9 mouse cellular contexts compared by ENCODE assay signal in genomic region chr17:80048230-80048629, GRCm38 (mm10). TPM values are rescaled to one million over a fixed set of nuclear protein-coding genes. Genes with fewer than 3 reads are reported as not detected.
A peak's percentile ranks its signal among the peaks of the same experiment; 100 is the strongest.
DNase-seq lines count a peak whose midpoint lies in the region; ATAC-seq and TF ChIP-seq lines count a peak whose summit lies in the region.
"Had no signal": no experiment of that assay in that cellular context is flagged by ENCODE, and none has a peak within 500 bp of the region (broad histone marks: within the 10 kb centered on the region; RNA-seq: fewer than 3 reads in every experiment).

No protein-coding gene starts in this region.

- no peak overlapping the region for H3K4me3 ChIP-seq in intestine, postnatal 0 days (ENCODE audit: low read depth, low read length)
- H3K4me3 ChIP-seq: limb, embryonic 15.5 days had no signal

- peaks cover 30% of the 10 kb centered on the region for H3K36me3 ChIP-seq in intestine, postnatal 0 days (ENCODE audit: control insufficient read depth, insufficient read depth)

- no peak overlapping the region for H3K27ac ChIP-seq in intestine, postnatal 0 days (ENCODE audit: low read depth, low read length)
- H3K27ac ChIP-seq: limb, embryonic 15.5 days had no signal

- no peak overlapping the region for H3K9ac ChIP-seq in intestine, postnatal 0 days (ENCODE audit: low read depth, low read length)
- H3K9ac ChIP-seq: limb, embryonic 15.5 days had no signal

- intact Hi-C loops in heart, postnatal 25 days (cut with DNase I) = loop anchor here (1.0 kb wide), 1 partner anchor 132 kb away; no protein-coding TSS in a partner anchor

- no peak overlapping the region for H3K4me2 ChIP-seq in intestine, postnatal 0 days (replicated peaks; ENCODE audit: low read depth)
- H3K4me2 ChIP-seq: limb, embryonic 15.5 days had no signal

- peak; percentile 77 for TF ChIP-seq CTCF in intestine, postnatal 0 days (IDR thresholded peaks at IDR 0.05; ENCODE audit: low read depth)

- peak; percentile 77 for DNase-seq in heart, adult 8-10 months (ENCODE audit: low spot score)
- DNase-seq in heart, postnatal 25 days (ENCODE audit: low spot score) = no peak
- peak; percentile 89 for DNase-seq in CD4-positive, CD25-positive, alpha-beta regulatory T cell, adult 2 months (ENCODE audit: low read depth, low spot score)
- DNase-seq in adrenal gland, postnatal 14 days = peak; percentile 77
- DNase-seq in embryo, embryonic 11.5 days (ENCODE audit: low read depth, low spot score) = peak; percentile 48
- DNase-seq in lung, postnatal 10 days = peak; percentile 84
- peak; percentile 62 for DNase-seq in telencephalon, adult 2 months (ENCODE audit: low read depth, low spot score)

- no peaks in the 10 kb centered on the region for H3K9me3 ChIP-seq in intestine, postnatal 0 days (ENCODE audit: control insufficient read depth)
- H3K9me3 ChIP-seq: limb, embryonic 15.5 days had no signal

- H3K27me3 ChIP-seq in intestine, postnatal 0 days (replicated peaks; ENCODE audit: control insufficient read depth, insufficient read depth, low read length) = no peaks in the 10 kb centered on the region
- H3K27me3 ChIP-seq: limb, embryonic 15.5 days had no signal

- no peak for ATAC-seq in intestine, postnatal 0 days

- no peaks in the 10 kb centered on the region for H3K4me1 ChIP-seq in intestine, postnatal 0 days (replicated peaks; ENCODE audit: control insufficient read depth, insufficient read depth, low read length)
- H3K4me1 ChIP-seq: limb, embryonic 15.5 days had no signal

- 60% methylated on average over 7 of the region's 7 CpGs for WGBS in intestine, postnatal 0 days

RNA-seq across cellular contexts. Expression of gene Hnrnpll, which starts 13.9 kb away (rescaled TPM):
- total RNA-seq in heart, adult 8-10 months (2022) = 10 to 100 TPM; 18.3 to 22.9 (median 22.5) TPM
- 10 to 100 TPM; 21.0 to 22.3 TPM for total RNA-seq in heart, postnatal 25 days (2021)
- total RNA-seq in adrenal gland, postnatal 14 days (2021) = 50.6 and 54.1 TPM in 2 replicates
- 21.9 and 22.1 TPM in 2 replicates for polyA plus RNA-seq in intestine, postnatal 0 days (2015; fragmentation: Nextera tagmentation; extraction: Ambion mirVana)
